Mouse (Mus musculus) neural tube, embryonic 12.5 days (tissue): ENCODE data around the gene Olfr376. TPM values are rescaled to one million over a fixed set of nuclear protein-coding genes. Genes with fewer than 3 reads are reported as not detected.

ENCODE experiments used
- polyA plus RNA-seq: library from polyadenylated mRNA; unstranded; fragments of >200 nt; fragmentation: Nextera tagmentation; extraction: Ambion mirVana; gene quantifications from 2 replicates; pipeline ENCODE4 v1.2.1, GENCODE M21; 2016

Olfr376 gene
- polyA plus RNA-seq, 1 experiment from 2014 or later, result not detected

Other genes starting within 250 kb of the Olfr376 start
- gene Haspin, start 233.0 kb upstream of the Olfr376 start, polyA plus RNA-seq, result 11.0 and 11.1 TPM in 2 replicates
- gene P2rx5, start 210.8 kb upstream of the Olfr376 start, polyA plus RNA-seq, result 0.22 and 0.30 TPM in 2 replicates
- 122 and 129 TPM in 2 replicates for gene Emc6, start 194.2 kb upstream of the Olfr376 start, polyA plus RNA-seq
- gene Tax1bp3, start 194.2 kb upstream of the Olfr376 start, polyA plus RNA-seq, result 198 and 205 TPM in 2 replicates
- 21.5 and 26.1 TPM in 2 replicates for gene Ctns, start 172.2 kb upstream of the Olfr376 start, polyA plus RNA-seq
- gene Shpk, start 171.8 kb upstream of the Olfr376 start, polyA plus RNA-seq, result 1.9 and 2.3 TPM in 2 replicates
- 0.38 and 0.98 TPM in 2 replicates for gene Trpv1, start 137.0 kb upstream of the Olfr376 start, polyA plus RNA-seq
- gene Trpv3, start 103.9 kb upstream of the Olfr376 start, polyA plus RNA-seq, result 0.14 and 0.15 TPM in 2 replicates
- 0.34 and 0.65 TPM in 2 replicates for gene Aspa, start 41.6 kb upstream of the Olfr376 start, polyA plus RNA-seq
- gene Gm49340, start 41.5 kb upstream of the Olfr376 start, polyA plus RNA-seq, result not detected in 2 replicates
- not detected in 2 replicates for gene Spata22, start 41.5 kb upstream of the Olfr376 start, polyA plus RNA-seq
- not detected in 2 replicates for gene Olfr20, start 20.5 kb upstream of the Olfr376 start, polyA plus RNA-seq
- not detected in 2 replicates for gene Olfr1, start 28.4 kb downstream of the Olfr376 start, polyA plus RNA-seq
- gene Olfr378, start 57.2 kb downstream of the Olfr376 start, polyA plus RNA-seq, result not detected in 2 replicates
- gene Olfr380, start 86.3 kb downstream of the Olfr376 start, polyA plus RNA-seq, result not detected in 2 replicates
- not detected in 2 replicates for gene Olfr381, start 120.4 kb downstream of the Olfr376 start, polyA plus RNA-seq
- gene Olfr382, start 146.0 kb downstream of the Olfr376 start, polyA plus RNA-seq, result not detected in 2 replicates
- not detected in 2 replicates for gene Olfr385, start 221.8 kb downstream of the Olfr376 start, polyA plus RNA-seq
- gene Olfr384, start 227.3 kb downstream of the Olfr376 start, polyA plus RNA-seq, result not detected in 2 replicates